Mouse (Mus musculus) G1E (cell line): Measurements from ENCODE around the gene Zfp459. TPM values are rescaled to one million over a fixed set of nuclear protein-coding genes. Genes with fewer than 3 reads are reported as not detected.
"Not testable (repeated sequence)": the region's sequence is repeated elsewhere in the genome, so short reads cannot be mapped to it uniquely, and the experiment has no call there.

ENCODE experiments used
- ATAC-seq: 2 replicates; pipeline ENCODE4 v1.8.0; 2016; ENCODE audit warnings: mild to moderate bottlenecking; ENCODE audit not compliant: insufficient number of reproducible peaks, poor library complexity, low FRiP score, severe bottlenecking; ENCODE audit errors: extremely low read depth
- DNase-seq: peaks from one replicate; pipeline ENCODE4 v3.0.0; 2012; ENCODE audit warnings: low spot score
- H3K27me3 ChIP-seq: 2 replicates; pipeline ENCODE4 v1.6.1; 2012; ENCODE audit warnings: mild to moderate bottlenecking, low read length, inconsistent platforms; ENCODE audit not compliant: insufficient read depth
- H3K36me3 ChIP-seq: replicated peaks from 2 replicates; pipeline ENCODE3; 2012; ENCODE audit warnings: mild to moderate bottlenecking, inconsistent platforms
- H3K4me1 ChIP-seq: 2 replicates; pipeline ENCODE4 v1.6.1; 2012; ENCODE audit warnings: low read depth, low read length, inconsistent platforms, mixed read lengths; ENCODE audit not compliant: insufficient read depth
- H3K4me3 ChIP-seq: 2 replicates; pipeline ENCODE4 v1.5.1; 2012; ENCODE audit warnings: low read depth, mild to moderate bottlenecking, inconsistent platforms, low read length, moderate library complexity, mixed read lengths
- H3K9me3 ChIP-seq: replicated peaks from 2 replicates; pipeline ENCODE4 v1.6.1; 2012; ENCODE audit warnings: inconsistent platforms
- CTCF ChIP-seq: IDR thresholded peaks from 2 replicates; pipeline ENCODE4 v1.5.1; 2012; ENCODE audit warnings: low read depth, low read length, inconsistent platforms, mixed read lengths
- GATA1 ChIP-seq: IDR thresholded peaks from 2 replicates; pipeline ENCODE4 v1.6.1; 2012; ENCODE audit warnings: borderline replicate concordance, low read length, inconsistent platforms, mixed read lengths
- GATA2 ChIP-seq: IDR thresholded peaks from 2 replicates; pipeline ENCODE4 v1.6.1; 2012; ENCODE audit warnings: low read depth, low read length, inconsistent platforms, borderline replicate concordance
- POLR2AphosphoS5 ChIP-seq: IDR thresholded peaks from 2 replicates; pipeline ENCODE4 v1.6.1; 2012; ENCODE audit warnings: low read depth, low read length, inconsistent platforms; ENCODE audit not compliant: insufficient replicate concordance
- TAL1 ChIP-seq: conservative IDR thresholded peaks from 2 replicates; pipeline ENCODE4 v1.6.1; 2012; ENCODE audit warnings: low read depth, low read length, inconsistent platforms, mixed read lengths
- polyA plus RNA-seq: library from polyadenylated mRNA; stranded (reverse); fragments of >175 nt; gene quantifications from 2 replicates; pipeline ENCODE4 v1.2.3, GENCODE M21; 2012
- total RNA-seq, 2 experiments: library from RNA; stranded (forward) in 1 of 2; stranded (reverse) in 1 of 2; fragments of 200-1000 nt in 1 of 2; fragments of >200 nt in 1 of 2; fragmentation: Nextera tagmentation in 1 of 2; gene quantifications; 2 replicates each; pipeline ENCODE4 v1.2.3; 2014 to 2017

Zfp459 gene
- total and polyA plus RNA-seq, 3 experiments: 0.05 TPM; not detected in 2

DNA sequence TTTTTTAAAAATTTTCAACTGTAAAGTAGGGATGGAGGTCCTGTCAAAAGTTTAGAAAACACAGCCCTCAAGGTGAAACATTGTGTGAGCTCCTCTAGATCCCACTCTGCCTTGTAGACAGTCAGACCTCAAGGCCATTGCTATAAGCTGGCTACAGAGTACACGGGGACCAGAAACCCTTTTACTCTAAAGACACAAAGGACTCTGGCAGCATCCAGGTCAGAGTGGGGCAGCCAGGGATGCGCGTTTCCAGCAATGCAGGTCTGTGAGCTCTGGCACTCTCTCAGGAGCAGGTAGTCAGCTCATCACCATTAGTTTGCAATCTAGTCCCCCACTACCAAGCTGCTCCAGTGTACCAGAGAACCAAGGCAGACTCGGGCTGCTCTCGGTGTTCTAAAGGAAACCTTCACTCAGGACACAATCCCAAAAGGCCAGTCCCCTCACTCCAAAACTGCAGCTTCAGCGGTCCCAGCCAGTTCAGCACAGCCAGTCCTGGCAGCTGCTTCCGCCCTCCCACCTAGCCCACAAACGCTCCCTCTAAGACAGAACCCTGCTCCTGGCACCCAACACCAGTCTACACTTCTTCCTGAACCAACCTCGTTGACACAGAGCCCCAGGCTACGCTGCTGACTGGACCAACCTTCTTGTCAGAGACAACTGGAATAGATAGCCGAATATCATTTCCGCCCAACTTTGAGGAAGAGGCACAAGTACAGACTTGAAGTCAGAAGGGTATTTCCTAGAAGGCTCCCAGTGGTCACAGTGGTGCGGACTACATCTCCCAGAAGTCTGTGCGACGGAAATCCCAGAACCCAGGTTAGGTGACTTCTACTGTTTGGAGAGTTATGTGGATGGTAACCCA is 45.9 kb downstream of the Zfp459 start, which contains the start of the genes Gm28041 and Zfp456:
TSS of gene Gm28041 (minus strand) at position 684 of the 862 bp plus-strand sequence.
TSS of gene Zfp456 (minus strand) at position 761 of the 862 bp plus-strand sequence.
- ATAC-seq: peak; percentile 93
- peak within 1 kb of the TSS; percentile 68 for H3K4me3 ChIP-seq
- H3K9me3 ChIP-seq, H3K27me3 ChIP-seq, H3K36me3 ChIP-seq, DNase-seq, H3K4me1 ChIP-seq: not testable (repeated sequence)

DNA sequence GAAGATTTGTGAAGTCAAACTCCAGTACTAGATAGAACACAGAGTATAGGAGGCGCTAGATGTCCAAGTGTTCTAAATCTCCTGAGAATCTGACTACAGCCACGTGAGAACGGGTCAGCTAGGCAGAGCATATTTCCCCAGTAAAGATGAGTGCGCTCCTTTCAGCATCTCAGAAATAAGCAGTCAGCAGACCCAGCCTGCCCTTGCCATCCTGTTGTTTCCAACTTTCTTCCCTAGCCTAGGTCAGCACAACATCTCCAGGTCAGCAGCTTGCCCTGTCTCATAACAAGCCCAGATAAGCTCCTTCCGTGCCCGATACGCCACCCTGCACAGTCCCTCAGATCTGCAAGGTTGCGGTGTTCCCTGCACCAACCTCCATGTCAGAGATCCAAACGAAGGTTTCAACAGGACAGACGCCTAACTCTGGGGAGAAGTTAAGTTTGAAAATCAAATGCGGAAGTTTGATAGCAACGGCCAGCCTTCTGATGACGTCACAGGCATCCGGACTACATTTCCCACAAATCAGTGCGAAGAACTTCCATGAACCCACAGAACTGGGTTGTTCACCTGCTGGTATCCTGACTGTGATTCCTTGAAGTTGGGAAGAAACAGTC is 61.0 kb downstream of the Zfp459 start, which contains the start of the genes Gm28044 and Zfp953:
TSS of gene Gm28044 (minus strand) at position 406 of the 614 bp plus-strand sequence.
TSS of gene Zfp953 (minus strand) at position 475 of the 614 bp plus-strand sequence.
- no peaks in the 10 kb centered on the region for H3K36me3 ChIP-seq
- TF ChIP-seq CTCF (no peak), GATA1 (no peak), POLR2AphosphoS5 (no peak), TAL1 (no peak), GATA2 (no peak)
- H3K27me3 ChIP-seq: no peaks in the 10 kb centered on the region
- DNase-seq (no peak), ATAC-seq (peak; percentile 82)
- no peaks in the 10 kb centered on the region for H3K9me3 ChIP-seq
- peak within 1 kb of the TSS; percentile 74 for H3K4me3 ChIP-seq
- peaks cover 13% of the 10 kb centered on the region for H3K4me1 ChIP-seq

Other genes starting within 250 kb of the Zfp459 start
- gene Rsl1, start 248.2 kb downstream of the Zfp459 start, total RNA-seq (2014; fragmentation: Nextera tagmentation): 16.3 and 16.4 TPM in 2 replicates
- 10.2 and 10.8 TPM in 2 replicates for gene Rsl1, start 248.2 kb downstream of the Zfp459 start, total RNA-seq (2017)
- 0.25 and 0.29 TPM in 2 replicates for gene Rsl1, start 248.2 kb downstream of the Zfp459 start, polyA plus RNA-seq
- 3.2 and 4.9 TPM in 2 replicates for gene Zfp455, start 226.9 kb downstream of the Zfp459 start, total RNA-seq (2014; fragmentation: Nextera tagmentation)
- 2.6 and 2.7 TPM in 2 replicates for gene Zfp455, start 226.9 kb downstream of the Zfp459 start, total RNA-seq (2017)
- gene Zfp455, start 226.9 kb downstream of the Zfp459 start, polyA plus RNA-seq: 0.04 and 0.09 TPM in 2 replicates
- 11.0 and 12.5 TPM in 2 replicates for gene Zfp458, start 143.0 kb downstream of the Zfp459 start, total RNA-seq (2014; fragmentation: Nextera tagmentation)
- gene Zfp458, start 143.0 kb downstream of the Zfp459 start, total RNA-seq (2017): 3.7 and 6.9 TPM in 2 replicates
- 0.30 and 0.35 TPM in 2 replicates for gene Zfp458, start 143.0 kb downstream of the Zfp459 start, polyA plus RNA-seq
- 4.4 and 9.2 TPM in 2 replicates for gene Zfp457, start 114.9 kb downstream of the Zfp459 start, total RNA-seq (2014; fragmentation: Nextera tagmentation)
- gene Zfp457, start 114.9 kb downstream of the Zfp459 start, total RNA-seq (2017): 5.0 and 5.6 TPM in 2 replicates
- 0.09 TPM in 1 of 2 replicates, not detected in the other for gene Zfp457, start 114.9 kb downstream of the Zfp459 start, polyA plus RNA-seq
- 16.1 and 17.1 TPM in 2 replicates for gene Zfp595, start 88.8 kb downstream of the Zfp459 start, total RNA-seq (2014; fragmentation: Nextera tagmentation)
- 7.6 and 9.2 TPM in 2 replicates for gene Zfp595, start 88.8 kb downstream of the Zfp459 start, total RNA-seq (2017)
- gene Zfp595, start 88.8 kb downstream of the Zfp459 start, polyA plus RNA-seq: 0.09 and 0.23 TPM in 2 replicates
- gene Gm28044, start 60.9 kb downstream of the Zfp459 start, total RNA-seq (2014; fragmentation: Nextera tagmentation): 5.2 and 8.1 TPM in 2 replicates
- 4.9 and 7.2 TPM in 2 replicates for gene Gm28044, start 60.9 kb downstream of the Zfp459 start, total RNA-seq (2017)
- not detected in 2 replicates for gene Gm28044, start 60.9 kb downstream of the Zfp459 start, polyA plus RNA-seq
- 10.3 and 13.4 TPM in 2 replicates for gene Zfp953, start 60.8 kb downstream of the Zfp459 start, total RNA-seq (2014; fragmentation: Nextera tagmentation)
- gene Zfp953, start 60.8 kb downstream of the Zfp459 start, total RNA-seq (2017): 5.5 and 6.0 TPM in 2 replicates
- gene Zfp953, start 60.8 kb downstream of the Zfp459 start, polyA plus RNA-seq: 0.04 and 0.13 TPM in 2 replicates
- gene Gm28041, start 45.7 kb downstream of the Zfp459 start, total RNA-seq (2014; fragmentation: Nextera tagmentation): 1.4 and 3.1 TPM in 2 replicates
- gene Gm28041, start 45.7 kb downstream of the Zfp459 start, total RNA-seq (2017): 0.52 and 1.4 TPM in 2 replicates
- not detected in 2 replicates for gene Gm28041, start 45.7 kb downstream of the Zfp459 start, polyA plus RNA-seq
- gene Zfp456, start 45.6 kb downstream of the Zfp459 start, total RNA-seq (2014; fragmentation: Nextera tagmentation): 6.1 and 13.1 TPM in 2 replicates
- 6.2 and 6.5 TPM in 2 replicates for gene Zfp456, start 45.6 kb downstream of the Zfp459 start, total RNA-seq (2017)
- gene Zfp456, start 45.6 kb downstream of the Zfp459 start, polyA plus RNA-seq: 0.12 and 0.15 TPM in 2 replicates
- 12.6 and 19.6 TPM in 2 replicates for gene Zfp429, start 21.6 kb downstream of the Zfp459 start, total RNA-seq (2014; fragmentation: Nextera tagmentation)
- gene Zfp429, start 21.6 kb downstream of the Zfp459 start, total RNA-seq (2017): 4.0 and 9.5 TPM in 2 replicates
- 0.65 and 1.2 TPM in 2 replicates for gene Zfp429, start 21.6 kb downstream of the Zfp459 start, polyA plus RNA-seq
- 35.1 and 39.2 TPM in 2 replicates for gene Zfp874a, start 30.2 kb upstream of the Zfp459 start, total RNA-seq (2014; fragmentation: Nextera tagmentation)
- 11.3 and 13.2 TPM in 2 replicates for gene Zfp874a, start 30.2 kb upstream of the Zfp459 start, total RNA-seq (2017)
- gene Zfp874a, start 30.2 kb upstream of the Zfp459 start, polyA plus RNA-seq: 0.45 and 0.70 TPM in 2 replicates
- 32.2 and 37.7 TPM in 2 replicates for gene Zfp874b, start 62.8 kb upstream of the Zfp459 start, total RNA-seq (2014; fragmentation: Nextera tagmentation)
- gene Zfp874b, start 62.8 kb upstream of the Zfp459 start, total RNA-seq (2017): 18.6 and 22.0 TPM in 2 replicates
- 0.63 and 0.69 TPM in 2 replicates for gene Zfp874b, start 62.8 kb upstream of the Zfp459 start, polyA plus RNA-seq
- 18.7 and 26.3 TPM in 2 replicates for gene Zfp58, start 79.1 kb upstream of the Zfp459 start, total RNA-seq (2014; fragmentation: Nextera tagmentation)
- 13.6 and 14.2 TPM in 2 replicates for gene Zfp58, start 79.1 kb upstream of the Zfp459 start, total RNA-seq (2017)
- 0.40 and 0.80 TPM in 2 replicates for gene Zfp58, start 79.1 kb upstream of the Zfp459 start, polyA plus RNA-seq
- 3.2 and 4.3 TPM in 2 replicates for gene Gm26965, start 104.7 kb upstream of the Zfp459 start, total RNA-seq (2014; fragmentation: Nextera tagmentation)
- gene Gm26965, start 104.7 kb upstream of the Zfp459 start, total RNA-seq (2017): 0.55 TPM in 1 of 2 replicates, not detected in the other
- not detected in 2 replicates for gene Gm26965, start 104.7 kb upstream of the Zfp459 start, polyA plus RNA-seq
- gene Zfp87, start 104.8 kb upstream of the Zfp459 start, total RNA-seq (2014; fragmentation: Nextera tagmentation): 35.0 and 43.3 TPM in 2 replicates
- 31.5 and 32.8 TPM in 2 replicates for gene Zfp87, start 104.8 kb upstream of the Zfp459 start, total RNA-seq (2017)
- gene Zfp87, start 104.8 kb upstream of the Zfp459 start, polyA plus RNA-seq: 0.86 and 1.3 TPM in 2 replicates
- 16.6 and 18.4 TPM in 2 replicates for gene Zfp748, start 132.4 kb upstream of the Zfp459 start, total RNA-seq (2014; fragmentation: Nextera tagmentation)
- gene Zfp748, start 132.4 kb upstream of the Zfp459 start, total RNA-seq (2017): 14.6 and 15.8 TPM in 2 replicates
- gene Zfp748, start 132.4 kb upstream of the Zfp459 start, polyA plus RNA-seq: 0.25 and 0.28 TPM in 2 replicates
- 21.3 and 21.7 TPM in 2 replicates for gene Zfp729b, start 188.3 kb upstream of the Zfp459 start, total RNA-seq (2014; fragmentation: Nextera tagmentation)
- 25.6 and 26.0 TPM in 2 replicates for gene Zfp729b, start 188.3 kb upstream of the Zfp459 start, total RNA-seq (2017)
- gene Zfp729b, start 188.3 kb upstream of the Zfp459 start, polyA plus RNA-seq: 0.40 and 0.65 TPM in 2 replicates
- gene Gm49345, start 216.4 kb upstream of the Zfp459 start, total RNA-seq (2014; fragmentation: Nextera tagmentation): 2.6 and 7.3 TPM in 2 replicates
- gene Gm49345, start 216.4 kb upstream of the Zfp459 start, total RNA-seq (2017): 3.5 and 5.9 TPM in 2 replicates
- gene Gm49345, start 216.4 kb upstream of the Zfp459 start, polyA plus RNA-seq: not detected in 2 replicates
- gene Zfp729a, start 216.4 kb upstream of the Zfp459 start, total RNA-seq (2014; fragmentation: Nextera tagmentation): 20.1 and 23.6 TPM in 2 replicates
- 9.3 and 11.1 TPM in 2 replicates for gene Zfp729a, start 216.4 kb upstream of the Zfp459 start, total RNA-seq (2017)
- gene Zfp729a, start 216.4 kb upstream of the Zfp459 start, polyA plus RNA-seq: 0.17 and 0.28 TPM in 2 replicates